Mouse (Mus musculus): Measurements from ENCODE around the gene Prelp. TPM values are rescaled to one million over a fixed set of nuclear protein-coding genes. Genes with fewer than 3 reads are reported as not detected.

The Prelp gene
- polyA plus RNA-seq, 1 experiment: 2.3 TPM

DNA sequence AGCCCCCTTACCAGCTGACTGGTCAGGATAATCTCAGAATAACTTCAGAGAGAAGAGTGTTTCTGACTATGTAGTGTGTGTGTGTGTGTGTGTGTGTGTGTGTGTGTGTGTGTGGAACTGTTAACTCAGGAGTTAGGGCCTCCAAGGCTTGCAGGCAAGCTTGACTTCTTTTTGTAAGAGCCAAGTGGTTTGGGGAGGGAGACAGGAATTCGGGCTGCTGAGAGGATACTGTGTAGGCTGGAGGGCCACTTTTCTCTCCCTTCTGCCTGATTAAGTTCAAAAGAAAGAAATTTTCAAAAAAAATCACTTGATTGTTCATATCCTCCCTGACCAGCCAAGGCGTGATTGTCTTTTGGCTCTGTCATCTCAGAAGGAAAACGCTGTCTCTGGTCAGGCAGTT, 813 bp downstream of the Prelp start:
- Histone ChIP-seq H3K36me3 (ENCODE audit: control insufficient read depth, insufficient read depth) (no peaks in the 10 kb centered on the region), H3K27me3 (ENCODE audit: control insufficient read depth, insufficient read depth, insufficient read length) (no peaks in the 10 kb centered on the region), H3ac (ENCODE audit: control insufficient read depth, insufficient read length) (no peak overlapping the region), H3K4me2 (ENCODE audit: low read depth) (no peak overlapping the region), H3K4me3 (no peak overlapping the region), H3K79me2 (ENCODE audit: control insufficient read depth, insufficient read depth) (no peaks in the 10 kb centered on the region)
- TF ChIP-seq TCF12 (IDR thresholded peaks at IDR 0.05; ENCODE audit: insufficient read depth, poor library complexity, severe bottlenecking): no peak
- TF ChIP-seq CEBPB (IDR thresholded peaks at IDR 0.05; ENCODE audit: insufficient read depth, poor library complexity, severe bottlenecking): no peak
- TF ChIP-seq REST (IDR thresholded peaks at IDR 0.05; ENCODE audit: insufficient read depth, insufficient read length): no peak
- TF ChIP-seq MAX (IDR thresholded peaks at IDR 0.05; ENCODE audit: low read depth): no peak
- TF ChIP-seq E2F4 (IDR thresholded peaks at IDR 0.05; ENCODE audit: insufficient read depth): no peak
- no peak for TF ChIP-seq MYOG (IDR thresholded peaks at IDR 0.05; ENCODE audit: control insufficient read depth in 1 of 3, insufficient read depth in 1 of 3, insufficient read length in 2 of 3, low read depth in 2 of 3)
- no peak for TF ChIP-seq MYOD1 (IDR thresholded peaks at IDR 0.05; ENCODE audit: control insufficient read depth in 1 of 3, insufficient read length in 2 of 3, low read depth in 2 of 3)

DNA sequence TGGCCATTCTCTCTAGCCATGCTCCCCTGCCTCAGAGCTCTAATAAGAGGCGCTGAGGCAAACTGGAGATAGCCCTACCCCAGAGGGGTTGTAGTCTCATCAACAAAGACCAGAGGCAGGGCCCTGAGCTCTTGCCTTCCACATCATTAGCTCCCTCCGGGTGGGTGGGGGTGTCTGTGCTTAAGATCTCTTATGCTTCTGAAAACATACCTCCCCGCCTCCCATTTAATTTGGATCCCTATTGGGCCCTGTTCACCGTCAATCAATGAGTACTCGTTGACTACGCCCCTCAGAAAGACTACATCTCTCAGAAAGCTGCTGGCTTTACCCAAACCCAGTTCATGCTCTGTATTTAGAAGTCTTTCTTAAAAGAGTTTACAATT, 3.1 kb downstream of the Prelp start:
- Histone ChIP-seq H3K36me3 (ENCODE audit: control insufficient read depth, insufficient read depth) (no peaks in the 10 kb centered on the region), H3K4me3 (no peak overlapping the region), H3K79me2 (ENCODE audit: control insufficient read depth, insufficient read depth) (no peaks in the 10 kb centered on the region), H3K4me2 (ENCODE audit: low read depth) (no peak overlapping the region), H3ac (ENCODE audit: control insufficient read depth, insufficient read length) (no peak overlapping the region), H3K27me3 (ENCODE audit: control insufficient read depth, insufficient read depth, insufficient read length) (no peaks in the 10 kb centered on the region)
- TF ChIP-seq MYOD1 (IDR thresholded peaks at IDR 0.05; ENCODE audit: control insufficient read depth in 1 of 3, insufficient read length in 2 of 3, low read depth in 2 of 3): no peak
- TF ChIP-seq REST (IDR thresholded peaks at IDR 0.05; ENCODE audit: insufficient read depth, insufficient read length): no peak
- no peak for TF ChIP-seq TCF3 (IDR thresholded peaks at IDR 0.05; ENCODE audit: insufficient read length, low read depth)
- TF ChIP-seq MYOG (IDR thresholded peaks at IDR 0.05; ENCODE audit: control insufficient read depth in 1 of 3, insufficient read depth in 1 of 3, insufficient read length in 2 of 3, low read depth in 2 of 3): no peak
- TF ChIP-seq POLR2AphosphoS2 (IDR thresholded peaks at IDR 0.05; ENCODE audit: insufficient read length, low read depth): no peak
- no peak for TF ChIP-seq POLR2A (IDR thresholded peaks at IDR 0.05; ENCODE audit: insufficient read length, low read depth)
- no peak for TF ChIP-seq CEBPB (IDR thresholded peaks at IDR 0.05; ENCODE audit: insufficient read depth, poor library complexity, severe bottlenecking)
- no peak for TF ChIP-seq USF1 (IDR thresholded peaks at IDR 0.05; ENCODE audit: low read depth)
- no peak for TF ChIP-seq E2F4 (IDR thresholded peaks at IDR 0.05; ENCODE audit: insufficient read depth)
- no peak for TF ChIP-seq TCF12 (IDR thresholded peaks at IDR 0.05; ENCODE audit: insufficient read depth, poor library complexity, severe bottlenecking)
- no peak for TF ChIP-seq MAX (IDR thresholded peaks at IDR 0.05; ENCODE audit: low read depth)
- no peak for TF ChIP-seq SRF (IDR thresholded peaks at IDR 0.05; ENCODE audit: control insufficient read depth, insufficient read length, low read depth)

DNA sequence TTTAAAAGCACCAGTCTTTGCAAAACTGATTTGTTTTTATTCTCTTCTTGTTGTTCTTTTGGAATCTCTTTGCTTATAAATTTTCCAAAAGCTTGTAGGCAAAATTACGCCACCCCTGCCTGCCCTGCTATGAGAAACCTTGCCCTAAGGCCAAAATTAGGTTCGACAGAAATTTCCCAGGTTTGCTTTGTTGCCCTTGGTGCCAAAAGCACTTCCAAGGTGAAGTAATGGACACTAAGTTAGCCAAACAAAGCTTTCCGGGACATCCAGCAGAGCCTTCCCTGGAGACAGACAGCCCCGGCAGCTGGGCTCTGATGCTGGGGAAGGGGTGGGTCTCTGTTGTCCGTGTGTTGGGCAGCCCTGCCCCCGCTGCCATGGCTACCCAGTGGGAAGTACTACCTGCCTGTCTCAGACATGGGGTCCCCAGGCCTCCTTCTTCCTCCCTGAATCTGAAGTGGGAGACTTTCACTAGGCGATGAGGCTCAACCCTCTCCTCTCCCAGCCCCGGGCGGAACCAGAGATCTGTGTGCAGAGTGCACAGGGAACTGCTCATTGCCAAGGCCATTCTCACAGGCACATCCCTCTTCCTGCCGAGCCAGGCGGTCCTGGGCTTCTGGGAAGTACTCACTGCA, 3.6 kb downstream of the Prelp start:
- H3K36me3 ChIP-seq (ENCODE audit: control insufficient read depth, insufficient read depth): no peaks in the 10 kb centered on the region
- no peak overlapping the region for H3K4me2 ChIP-seq (ENCODE audit: low read depth)
- no peaks in the 10 kb centered on the region for H3K79me2 ChIP-seq (ENCODE audit: control insufficient read depth, insufficient read depth)
- no peak overlapping the region for H3ac ChIP-seq (ENCODE audit: control insufficient read depth, insufficient read length)
- no peaks in the 10 kb centered on the region for H3K27me3 ChIP-seq (ENCODE audit: control insufficient read depth, insufficient read depth, insufficient read length)
- H3K4me3 ChIP-seq: no peak overlapping the region
- no peak for TF ChIP-seq MYOD1 (IDR thresholded peaks at IDR 0.05; ENCODE audit: control insufficient read depth in 1 of 3, insufficient read length in 2 of 3, low read depth in 2 of 3)
- TF ChIP-seq POLR2A (IDR thresholded peaks at IDR 0.05; ENCODE audit: insufficient read length, low read depth): no peak
- no peak for TF ChIP-seq TCF3 (IDR thresholded peaks at IDR 0.05; ENCODE audit: insufficient read length, low read depth)
- no peak for TF ChIP-seq MAX (IDR thresholded peaks at IDR 0.05; ENCODE audit: low read depth)
- TF ChIP-seq TCF12 (IDR thresholded peaks at IDR 0.05; ENCODE audit: insufficient read depth, poor library complexity, severe bottlenecking): no peak
- no peak for TF ChIP-seq REST (IDR thresholded peaks at IDR 0.05; ENCODE audit: insufficient read depth, insufficient read length)
- TF ChIP-seq CEBPB (IDR thresholded peaks at IDR 0.05; ENCODE audit: insufficient read depth, poor library complexity, severe bottlenecking): no peak
- no peak for TF ChIP-seq E2F4 (IDR thresholded peaks at IDR 0.05; ENCODE audit: insufficient read depth)
- no peak for TF ChIP-seq POLR2AphosphoS2 (IDR thresholded peaks at IDR 0.05; ENCODE audit: insufficient read length, low read depth)
- TF ChIP-seq SRF (IDR thresholded peaks at IDR 0.05; ENCODE audit: control insufficient read depth, insufficient read length, low read depth): no peak
- no peak for TF ChIP-seq MYOG (IDR thresholded peaks at IDR 0.05; ENCODE audit: control insufficient read depth in 1 of 3, insufficient read depth in 1 of 3, insufficient read length in 2 of 3, low read depth in 2 of 3)
- no peak for TF ChIP-seq USF1 (IDR thresholded peaks at IDR 0.05; ENCODE audit: low read depth)

DNA sequence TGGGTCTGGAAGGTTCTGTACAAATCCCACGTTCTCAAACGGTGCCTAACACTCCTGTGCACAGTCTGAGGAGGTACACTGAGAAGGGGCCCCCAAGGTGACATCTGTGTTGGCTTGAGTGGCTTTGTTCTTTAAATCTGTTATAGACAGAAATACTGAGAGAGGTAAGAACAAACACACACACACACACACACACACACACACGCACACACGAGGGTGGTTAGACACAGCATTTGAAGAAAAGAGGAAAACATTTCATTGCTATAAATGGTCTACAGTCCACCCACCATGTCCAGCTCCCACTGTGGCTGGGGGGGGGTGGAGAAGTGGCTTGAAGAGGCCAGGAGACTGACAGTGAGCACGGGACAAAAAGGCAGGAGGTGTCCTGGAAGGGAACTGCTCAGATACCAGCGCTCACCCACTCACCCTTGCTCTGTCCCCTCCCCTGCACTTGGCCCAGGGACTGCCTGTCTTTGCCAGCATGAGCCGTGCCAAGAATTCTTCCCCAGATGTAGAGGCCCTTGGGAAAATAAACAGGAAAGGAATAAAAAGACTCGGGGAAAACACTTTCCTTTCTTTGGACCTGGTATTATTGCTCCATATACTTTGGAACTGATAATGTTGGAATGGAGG, 5.4 kb downstream of the Prelp start:
- H3K79me2 ChIP-seq (ENCODE audit: control insufficient read depth, insufficient read depth): no peaks in the 10 kb centered on the region
- no peaks in the 10 kb centered on the region for H3K36me3 ChIP-seq (ENCODE audit: control insufficient read depth, insufficient read depth)
- no peak overlapping the region for H3ac ChIP-seq (ENCODE audit: control insufficient read depth, insufficient read length)
- no peak overlapping the region for H3K4me3 ChIP-seq
- TF ChIP-seq TCF12 (IDR thresholded peaks at IDR 0.05; ENCODE audit: insufficient read depth, poor library complexity, severe bottlenecking) (no peak), POLR2A (IDR thresholded peaks at IDR 0.05; ENCODE audit: insufficient read length, low read depth) (no peak), SRF (IDR thresholded peaks at IDR 0.05; ENCODE audit: control insufficient read depth, insufficient read length, low read depth) (no peak), E2F4 (IDR thresholded peaks at IDR 0.05; ENCODE audit: insufficient read depth) (no peak), MAX (IDR thresholded peaks at IDR 0.05; ENCODE audit: low read depth) (no peak), MYOG (IDR thresholded peaks at IDR 0.05; ENCODE audit: control insufficient read depth in 1 of 3, insufficient read depth in 1 of 3, insufficient read length in 2 of 3, low read depth in 2 of 3) (no peak), TCF3 (IDR thresholded peaks at IDR 0.05; ENCODE audit: insufficient read length, low read depth) (no peak), MYOD1 (IDR thresholded peaks at IDR 0.05; ENCODE audit: control insufficient read depth in 1 of 3, insufficient read length in 2 of 3, low read depth in 2 of 3) (no peak)
- no peaks in the 10 kb centered on the region for H3K27me3 ChIP-seq (ENCODE audit: control insufficient read depth, insufficient read depth, insufficient read length)
- peak overlapping the region; percentile 19 for H3K4me2 ChIP-seq (ENCODE audit: low read depth)
